Mouse (Mus musculus): ENCODE measurements around the gene Tipin. TPM values are rescaled to one million over a fixed set of nuclear protein-coding genes. Genes with fewer than 3 reads are reported as not detected.

The Tipin gene
- polyA plus RNA-seq, 1 experiment from 2014 or later = 187 TPM

GRCm38 (mm10) chr9:64345931-64346330 lies 64.5 kb downstream of the Tipin start:
- Histone ChIP-seq H3K27me3 (no peaks in the 10 kb centered on the region), H3K27ac (replicated peaks) (no peak overlapping the region), H3K4me3 (replicated peaks) (no peak overlapping the region), H3K9ac (no peak overlapping the region), H3K4me1 (replicated peaks) (peaks cover 5% of the 10 kb centered on the region; the same call in 1 of the 2 replicates), H3K36me3 (replicated peaks) (no peaks in the 10 kb centered on the region), H3K4me2 (no peak overlapping the region), H3K9me3 (replicated peaks) (no peaks in the 10 kb centered on the region)
- no peak for ATAC-seq (ENCODE audit: insufficient read depth)
- 44% methylated on average over 5 of the region's 5 CpGs for WGBS (ENCODE audit: insufficient replicate concordance)

- no peak overlapping the region for H3K4me2 ChIP-seq
- ATAC-seq (ENCODE audit: insufficient read depth) = no peak
- no peak overlapping the region for H3K9ac ChIP-seq
- no peaks in the 10 kb centered on the region for H3K4me1 ChIP-seq (replicated peaks)
- H3K27me3 ChIP-seq = no peaks in the 10 kb centered on the region
- H3K27ac ChIP-seq (replicated peaks) = no peak overlapping the region
- H3K4me3 ChIP-seq (replicated peaks) = no peak overlapping the region
- WGBS (ENCODE audit: insufficient replicate concordance) = 0% methylated on average over 1 of the region's 1 CpGs
- no peaks in the 10 kb centered on the region for H3K36me3 ChIP-seq (replicated peaks)
- H3K9me3 ChIP-seq (replicated peaks) = no peaks in the 10 kb centered on the region
Observed at GRCm38 (mm10) chr9:64347377-64347776, 66.0 kb downstream of the Tipin start.

- H3K4me3 ChIP-seq (replicated peaks) = no peak overlapping the region
- WGBS (ENCODE audit: insufficient replicate concordance) = 56% methylated on average over 5 of the region's 5 CpGs
- H3K9me3 ChIP-seq (replicated peaks) = no peaks in the 10 kb centered on the region
- ATAC-seq (ENCODE audit: insufficient read depth) = no peak
- H3K36me3 ChIP-seq (replicated peaks) = no peaks in the 10 kb centered on the region
- H3K9ac ChIP-seq = no peak overlapping the region
- H3K27me3 ChIP-seq = no peaks in the 10 kb centered on the region
- H3K4me1 ChIP-seq (replicated peaks) = no peaks in the 10 kb centered on the region
- no peak overlapping the region for H3K27ac ChIP-seq (replicated peaks)
- H3K4me2 ChIP-seq = no peak overlapping the region
Observed at GRCm38 (mm10) chr9:64349490-64349889, 68.1 kb downstream of the Tipin start.

GRCm38 (mm10) chr9:64351191-64351590 lies 69.8 kb downstream of the Tipin start:
- 22% methylated on average over 3 of the region's 3 CpGs for WGBS (ENCODE audit: insufficient replicate concordance)
- ATAC-seq (ENCODE audit: insufficient read depth) = no peak
- H3K9ac ChIP-seq = no peak overlapping the region

More at GRCm38 (mm10) chr9:64351191-64351590, 69.8 kb downstream of the Tipin start:
- no peaks in the 10 kb centered on the region for H3K9me3 ChIP-seq (replicated peaks)
- H3K4me2 ChIP-seq = no peak overlapping the region
- no peak overlapping the region for H3K27ac ChIP-seq (replicated peaks)
- no peaks in the 10 kb centered on the region for H3K27me3 ChIP-seq
- no peaks in the 10 kb centered on the region for H3K36me3 ChIP-seq (replicated peaks)
- H3K4me3 ChIP-seq (replicated peaks) = no peak overlapping the region
- H3K4me1 ChIP-seq (replicated peaks) = no peaks in the 10 kb centered on the region

Other genes with a start within 250 kb of the Tipin start
- gene Lctl, start 164.4 kb upstream of the Tipin start, polyA plus RNA-seq (2015; fragmentation: Nextera tagmentation; extraction: Ambion mirVana) = not detected in 2 replicates
- 13.1 and 13.2 TPM in 2 replicates for gene Zwilch, start 108.5 kb upstream of the Tipin start, polyA plus RNA-seq (2015; fragmentation: Nextera tagmentation; extraction: Ambion mirVana)
- 635 and 656 TPM in 2 replicates for gene Rpl4, start 108.2 kb upstream of the Tipin start, polyA plus RNA-seq (2015; fragmentation: Nextera tagmentation; extraction: Ambion mirVana)
- gene Snapc5, start 102.3 kb upstream of the Tipin start, polyA plus RNA-seq (2015; fragmentation: Nextera tagmentation; extraction: Ambion mirVana) = 10.5 and 11.2 TPM in 2 replicates
- gene Uchl4, start 46.4 kb upstream of the Tipin start, polyA plus RNA-seq (2015; fragmentation: Nextera tagmentation; extraction: Ambion mirVana) = 0.44 and 0.64 TPM in 2 replicates
- 30.1 and 30.9 TPM in 2 replicates for gene Map2k1, start 27.9 kb upstream of the Tipin start, polyA plus RNA-seq (2015; fragmentation: Nextera tagmentation; extraction: Ambion mirVana)
- gene Dis3l, start 59.7 kb downstream of the Tipin start, polyA plus RNA-seq (2015; fragmentation: Nextera tagmentation; extraction: Ambion mirVana) = 8.5 and 8.8 TPM in 2 replicates
- gene Megf11, start 104.0 kb downstream of the Tipin start, polyA plus RNA-seq (2015; fragmentation: Nextera tagmentation; extraction: Ambion mirVana) = 0.51 and 0.83 TPM in 2 replicates